Mouse (Mus musculus): ENCODE results near the gene 0610037L13Rik. TPM values are rescaled to one million over a fixed set of nuclear protein-coding genes. Genes with fewer than 3 reads are reported as not detected.

The 0610037L13Rik gene
- polyA plus RNA-seq (2017; shearing (Covaris generic)) = 75.4 TPM

DNA sequence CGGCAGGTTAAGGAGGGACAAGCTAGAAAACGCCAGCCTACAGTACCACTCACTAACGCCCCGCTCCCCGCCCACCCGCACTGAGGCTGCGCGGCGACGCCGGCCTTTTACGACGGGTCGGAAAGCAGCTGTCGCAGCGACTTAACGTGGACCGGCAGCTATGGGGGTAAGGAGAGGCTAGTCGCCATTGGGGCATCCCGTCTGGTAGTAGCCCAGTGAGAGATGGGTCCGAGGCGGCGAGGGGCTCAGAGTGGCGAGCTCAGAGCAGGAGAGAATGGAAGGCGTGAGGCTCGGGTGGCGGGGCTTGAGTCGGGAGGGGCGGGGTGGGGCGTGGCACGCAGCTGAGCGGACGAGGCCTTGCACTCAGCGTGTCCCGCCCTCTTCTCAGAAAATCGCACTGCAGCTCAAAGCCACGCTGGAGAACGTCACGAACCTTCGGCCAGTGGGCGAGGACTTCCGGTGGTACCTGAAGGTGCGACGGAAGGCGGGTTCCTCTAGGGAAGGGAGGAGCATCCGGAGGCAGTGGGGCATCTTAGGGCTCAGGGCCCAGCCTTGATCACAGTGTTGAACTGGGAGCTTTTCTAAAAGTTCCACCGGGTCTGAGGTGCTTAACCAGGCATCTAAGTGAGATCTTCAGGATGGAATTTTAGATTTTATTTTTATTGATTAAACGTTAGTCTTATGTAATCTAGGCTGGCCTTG lies at the start of gene 0610037L13Rik:
Gene 0610037L13Rik, plus strand, starts transcription at position 83 of the 702 bp plus-strand sequence.

GRCm38 (mm10) chr4:107879254-107880050 lies 10.2 kb upstream of the 0610037L13Rik start, which contains the start of gene Magoh:
Magoh (plus strand) TSS chr4:107879755.

GRCm38 (mm10) chr4:107923145-107923802 lies 33.7 kb downstream of the 0610037L13Rik start, which contains the start of gene Cpt2:
Cpt2 (minus strand) TSS chr4:107923610.

Other genes starting within 250 kb of the 0610037L13Rik start
- not detected for gene Dmrtb1, start 205.6 kb upstream of the 0610037L13Rik start, polyA plus RNA-seq (2017; shearing (Covaris generic))
- 0.58 TPM for gene Lrp8, start 87.6 kb upstream of the 0610037L13Rik start, polyA plus RNA-seq (2017; shearing (Covaris generic))
- 158 TPM for gene Magoh, start 10.1 kb upstream of the 0610037L13Rik start, polyA plus RNA-seq (2017; shearing (Covaris generic))
- gene Cpt2, start 33.8 kb downstream of the 0610037L13Rik start, polyA plus RNA-seq (2017; shearing (Covaris generic)) = 25.1 TPM
- gene Slc1a7, start 78.5 kb downstream of the 0610037L13Rik start, polyA plus RNA-seq (2017; shearing (Covaris generic)) = not detected
- not detected for gene Podn, start 206.6 kb downstream of the 0610037L13Rik start, polyA plus RNA-seq (2017; shearing (Covaris generic))